Mouse (Mus musculus) heart, adult 11 months (tissue): ENCODE data around the gene Auts2.
A peak's percentile ranks its signal among the peaks of the same experiment; 100 is the strongest.

Experiments used
- DNase-seq: peaks from one replicate; pipeline ENCODE4 v3.0.0; 2022

The Auts2 gene

GRCm38 (mm10) chr5:131978939-131979338, 564.2 kb downstream of the Auts2 start:
- DNase-seq, result peak; percentile 79

- peak; percentile 12 for DNase-seq
These were observed 565.6 kb downstream of the Auts2 start for GRCm38 (mm10) chr5:131977497-131977896.

GRCm38 (mm10) chr5:131971901-131972300, 571.2 kb downstream of the Auts2 start:
- DNase-seq, result peak; percentile 16

- peak; percentile 37 for DNase-seq
These were observed 577.6 kb downstream of the Auts2 start for GRCm38 (mm10) chr5:131965499-131965898.

- peak; percentile 29 for DNase-seq
These were observed 579.6 kb downstream of the Auts2 start for GRCm38 (mm10) chr5:131963565-131963964.

- DNase-seq, result peak; percentile 80
These were observed 581.3 kb downstream of the Auts2 start for GRCm38 (mm10) chr5:131961859-131962258.

GRCm38 (mm10) chr5:131960432-131960831, 582.7 kb downstream of the Auts2 start:
- no peak for DNase-seq

- no peak for DNase-seq
These were observed 586.1 kb downstream of the Auts2 start for GRCm38 (mm10) chr5:131956998-131957397.

- no peak for DNase-seq
These were observed 587.1 kb downstream of the Auts2 start for GRCm38 (mm10) chr5:131956090-131956489.

GRCm38 (mm10) chr5:131955227-131956016, 587.7 kb downstream of the Auts2 start:
- DNase-seq, result no peak

GRCm38 (mm10) chr5:131948571-131949151, 594.5 kb downstream of the Auts2 start:
- DNase-seq, result no peak

- no peak for DNase-seq
These were observed 596.3 kb downstream of the Auts2 start for GRCm38 (mm10) chr5:131946801-131947200.

GRCm38 (mm10) chr5:131944761-131945160, 598.4 kb downstream of the Auts2 start:
- no peak for DNase-seq

- DNase-seq, result no peak
These were observed 614.4 kb downstream of the Auts2 start for GRCm38 (mm10) chr5:131928696-131929095.

- peak; percentile 23 for DNase-seq
These were observed 620.4 kb downstream of the Auts2 start for GRCm38 (mm10) chr5:131922759-131923158.

- no peak for DNase-seq
These were observed 621.0 kb downstream of the Auts2 start for GRCm38 (mm10) chr5:131922118-131922517.

- peak; percentile 46 for DNase-seq
These were observed 623.0 kb downstream of the Auts2 start for GRCm38 (mm10) chr5:131919983-131920777.

- no peak for DNase-seq
These were observed 626.2 kb downstream of the Auts2 start for GRCm38 (mm10) chr5:131916791-131917403.

GRCm38 (mm10) chr5:131913562-131913961, 629.6 kb downstream of the Auts2 start:
- no peak for DNase-seq

GRCm38 (mm10) chr5:131912983-131913382, 630.2 kb downstream of the Auts2 start:
- DNase-seq, result no peak

GRCm38 (mm10) chr5:131906313-131906712, 636.8 kb downstream of the Auts2 start:
- DNase-seq, result peak; percentile 11

- DNase-seq, result no peak
These were observed 638.7 kb downstream of the Auts2 start for GRCm38 (mm10) chr5:131904478-131904877.

- peak; percentile 71 for DNase-seq
These were observed 645.0 kb downstream of the Auts2 start for GRCm38 (mm10) chr5:131898048-131898638.
